Mouse (Mus musculus) midbrain, embryonic 16.5 days (tissue): Measurements from ENCODE around the gene Ubtf. TPM values are rescaled to one million over a fixed set of nuclear protein-coding genes. Genes with fewer than 3 reads are reported as not detected.

Experiments
- ATAC-seq: fragments of 200-750 bp; cut with Nextera tagmentation; 2 replicates; pipeline ENCODE4 v1.8.0; 2017; ENCODE audit warnings: moderate TSS enrichment
- H3K27ac ChIP-seq: fragments of 300-500 bp; sonication (generic); 2 replicates; pipeline ENCODE4 v1.5.1; 2014; ENCODE audit warnings: mild to moderate bottlenecking, low read length, mixed read lengths
- H3K27me3 ChIP-seq: fragments of 300-500 bp; sonication (generic); 2 replicates; pipeline ENCODE4 v1.6.1; 2014; ENCODE audit warnings: low read depth, low read length, mixed read lengths; ENCODE audit not compliant: control insufficient read depth, insufficient read depth
- H3K36me3 ChIP-seq: fragments of 300-500 bp; sonication (generic); 2 replicates; pipeline ENCODE4 v1.6.1; 2014; ENCODE audit warnings: mild to moderate bottlenecking, low read length, moderate library complexity, mixed read lengths; ENCODE audit not compliant: control insufficient read depth, insufficient read depth
- H3K4me1 ChIP-seq: fragments of 300-500 bp; sonication (generic); 2 replicates; pipeline ENCODE4 v1.6.1; 2014; ENCODE audit warnings: mild to moderate bottlenecking, low read length, mixed read lengths; ENCODE audit not compliant: control insufficient read depth, insufficient read depth
- H3K4me2 ChIP-seq: fragments of 300-500 bp; sonication (generic); 2 replicates; pipeline ENCODE4 v1.6.1; 2014; ENCODE audit warnings: mild to moderate bottlenecking, low read length, mixed read lengths
- H3K4me3 ChIP-seq: fragments of 300-500 bp; sonication (generic); 2 replicates; pipeline ENCODE4 v1.5.1; 2014; ENCODE audit warnings: low read depth, mild to moderate bottlenecking, low read length, moderate library complexity, mixed read lengths
- H3K9ac ChIP-seq: fragments of 300-500 bp; sonication (generic); 2 replicates; pipeline ENCODE4 v1.6.1; 2014; ENCODE audit warnings: low read depth, low read length, mixed read lengths
- H3K9me3 ChIP-seq: fragments of 300-500 bp; sonication (generic); replicated peaks from 2 replicates; pipeline ENCODE4 v1.6.1; 2014; ENCODE audit warnings: mild to moderate bottlenecking, low read length, mixed read lengths; ENCODE audit not compliant: control insufficient read depth, poor library complexity, severe bottlenecking
- WGBS: fragments of 180-500 bp; shearing (Covaris S2); extraction: QIAGEN DNeasy Blood & Tissue Kit; methylation state at CpG from one replicate; pipeline ENCODE4 v1.1.7; 2014; 5-methylcytosine and 5-hydroxymethylcytosine counted together
- polyA plus RNA-seq: library from polyadenylated mRNA; unstranded; fragments of >200 nt; fragmentation: Nextera tagmentation; extraction: Ambion mirVana; gene quantifications from 2 replicates; pipeline ENCODE4 v1.2.1, GENCODE M21; 2015

Gene Ubtf
- polyA plus RNA-seq, 1 experiment from 2014 or later: 70.1 TPM

DNA sequence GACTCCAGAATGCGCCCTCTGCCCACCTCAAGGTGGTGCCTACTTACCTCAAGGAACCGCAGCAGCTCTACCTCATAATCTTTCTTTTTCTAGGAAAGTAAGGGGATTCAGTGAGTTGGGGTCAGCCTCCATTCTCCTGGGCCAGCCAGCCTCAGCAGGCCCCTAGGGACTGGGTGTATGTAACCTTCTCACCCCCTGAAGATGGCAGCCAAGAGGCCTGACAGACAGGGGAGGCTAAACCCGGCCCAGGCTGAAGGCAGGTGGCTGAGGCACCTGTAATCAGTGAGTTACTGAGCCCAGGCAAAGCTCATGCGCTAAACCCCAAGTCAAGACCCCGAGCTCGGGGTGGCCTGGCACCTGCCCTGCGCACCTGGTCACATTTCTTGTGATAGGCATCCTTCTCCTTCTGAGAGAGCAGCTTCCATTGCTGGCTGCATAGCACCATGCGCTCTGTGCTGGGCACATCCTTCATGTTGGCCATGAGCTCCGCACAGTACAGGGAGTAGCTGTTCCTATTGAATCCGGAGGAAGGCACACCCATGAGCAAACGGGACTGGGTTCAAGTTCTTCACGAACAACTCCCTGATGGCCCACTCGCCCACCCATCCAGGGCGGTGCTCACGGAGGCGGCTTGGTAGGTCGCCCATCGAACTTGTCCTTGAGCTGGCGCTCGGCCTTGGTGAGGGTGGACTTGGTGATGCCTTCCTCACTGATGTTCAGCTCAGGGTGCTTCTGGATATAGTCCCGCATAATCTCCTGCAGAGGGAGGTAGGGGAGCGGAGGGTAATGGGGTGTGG lies 9.5 kb downstream of the Ubtf start:
- Histone ChIP-seq H3K27me3 (no peaks in the 10 kb centered on the region), H3K9ac (no peak overlapping the region; the same call in 1 of the 2 replicates), H3K4me3 (no peak overlapping the region), H3K9me3 (no peaks in the 10 kb centered on the region), H3K4me1 (peaks cover 11% of the 10 kb centered on the region), H3K36me3 (peaks cover 41% of the 10 kb centered on the region), H3K27ac (no peak overlapping the region; the same call in 1 of the 2 replicates), H3K4me2 (peak overlapping the region; percentile 50; the same call in 1 of the 2 replicates)
- WGBS: 88% methylated on average over 22 of the region's 22 CpGs
- ATAC-seq: no peak

GRCm38 (mm10) chr11:102308979-102309378 lies 10.6 kb downstream of the Ubtf start:
- Histone ChIP-seq H3K4me2 (peak overlapping the region; percentile 50), H3K4me3 (peak overlapping the region; percentile 18), H3K9me3 (no peaks in the 10 kb centered on the region), H3K36me3 (peaks cover 35% of the 10 kb centered on the region), H3K4me1 (peaks cover 11% of the 10 kb centered on the region), H3K27me3 (no peaks in the 10 kb centered on the region), H3K9ac (peak overlapping the region; percentile 38; the same call in 1 of the 2 replicates), H3K27ac (peak overlapping the region; percentile 62; the same call in 1 of the 2 replicates)
- peak; percentile 89 for ATAC-seq
- 0% methylated on average over 27 of the region's 27 CpGs for WGBS

DNA sequence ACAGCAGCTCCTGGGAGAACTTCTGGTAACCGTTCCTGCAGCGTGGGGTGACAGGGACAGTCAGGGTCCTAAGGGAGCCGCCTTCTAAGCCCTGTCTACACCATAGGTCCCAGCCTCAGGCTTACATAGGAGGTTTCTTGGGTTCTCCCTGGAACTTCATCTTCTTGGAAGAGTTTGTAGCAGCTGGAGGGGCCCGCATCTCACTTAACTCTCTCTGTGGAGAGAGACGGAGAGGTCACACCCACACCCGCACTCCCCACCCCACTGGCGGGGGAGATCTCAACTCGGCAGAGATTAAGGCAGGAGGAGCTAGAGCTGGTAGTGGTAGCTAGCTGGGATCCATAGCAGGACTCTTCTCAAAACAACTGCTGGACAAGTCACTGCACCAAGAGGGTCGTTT lies 11.4 kb downstream of the Ubtf start:
- no peak overlapping the region for H3K4me3 ChIP-seq
- no peak overlapping the region for H3K27ac ChIP-seq
- peaks cover 11% of the 10 kb centered on the region for H3K4me1 ChIP-seq
- WGBS: 84% methylated on average over 9 of the region's 9 CpGs
- no peak overlapping the region for H3K9ac ChIP-seq
- H3K36me3 ChIP-seq: peaks cover 28% of the 10 kb centered on the region
- H3K9me3 ChIP-seq: no peaks in the 10 kb centered on the region
- ATAC-seq: no peak
- H3K4me2 ChIP-seq: no peak overlapping the region
- no peaks in the 10 kb centered on the region for H3K27me3 ChIP-seq

DNA sequence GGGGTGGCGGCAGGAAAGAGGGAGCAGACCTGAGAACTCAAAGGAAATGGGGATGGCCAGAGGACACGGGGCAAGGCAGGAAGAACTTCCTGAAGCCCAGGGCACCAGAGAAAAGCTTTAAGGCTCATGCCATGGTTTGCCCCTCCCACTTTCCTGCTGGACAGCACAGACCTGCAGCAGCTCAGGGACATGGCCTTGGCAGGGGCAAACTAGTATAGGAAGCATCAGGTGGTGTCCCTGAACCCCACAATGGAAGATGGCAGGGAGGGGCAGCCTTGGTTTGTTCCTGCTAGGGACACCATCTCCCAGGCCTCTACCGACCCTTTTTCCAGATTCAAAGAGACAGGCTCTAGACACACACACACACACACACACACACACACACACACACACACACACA lies 14.2 kb downstream of the Ubtf start:
- Histone ChIP-seq H3K4me3 (no peak overlapping the region), H3K4me2 (no peak overlapping the region), H3K9ac (no peak overlapping the region), H3K27ac (no peak overlapping the region), H3K4me1 (peaks cover 11% of the 10 kb centered on the region), H3K9me3 (no peaks in the 10 kb centered on the region), H3K36me3 (peaks cover 20% of the 10 kb centered on the region), H3K27me3 (no peaks in the 10 kb centered on the region)
- 69% methylated on average over 3 of the region's 3 CpGs for WGBS
- ATAC-seq: no peak

DNA sequence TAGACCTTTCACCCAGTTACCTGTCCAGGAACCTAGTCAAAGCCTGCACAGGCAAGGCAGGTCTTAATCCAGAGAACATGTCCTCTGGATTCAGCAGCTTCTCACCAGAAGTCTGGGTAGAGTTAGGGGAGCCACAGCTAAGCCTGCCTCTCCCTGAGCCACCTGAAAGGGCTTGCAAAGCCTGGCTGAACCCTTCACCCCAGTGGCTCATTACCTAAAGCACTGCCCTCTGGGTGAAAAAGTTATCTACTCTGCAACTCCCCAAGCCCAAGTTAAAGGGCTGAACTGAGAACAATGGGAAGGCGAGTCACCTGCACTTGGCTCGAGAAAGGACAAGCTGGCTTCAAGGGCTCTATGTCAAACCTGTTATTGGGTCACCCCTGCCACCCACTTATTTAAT lies 15.4 kb downstream of the Ubtf start:
- H3K9ac ChIP-seq: no peak overlapping the region
- H3K9me3 ChIP-seq: no peaks in the 10 kb centered on the region
- H3K4me2 ChIP-seq: no peak overlapping the region
- no peak for ATAC-seq
- no peak overlapping the region for H3K27ac ChIP-seq
- H3K36me3 ChIP-seq: peaks cover 20% of the 10 kb centered on the region
- WGBS: 51% methylated on average over 2 of the region's 2 CpGs
- peaks cover 5% of the 10 kb centered on the region for H3K4me1 ChIP-seq
- H3K27me3 ChIP-seq: no peaks in the 10 kb centered on the region
- H3K4me3 ChIP-seq: no peak overlapping the region

DNA sequence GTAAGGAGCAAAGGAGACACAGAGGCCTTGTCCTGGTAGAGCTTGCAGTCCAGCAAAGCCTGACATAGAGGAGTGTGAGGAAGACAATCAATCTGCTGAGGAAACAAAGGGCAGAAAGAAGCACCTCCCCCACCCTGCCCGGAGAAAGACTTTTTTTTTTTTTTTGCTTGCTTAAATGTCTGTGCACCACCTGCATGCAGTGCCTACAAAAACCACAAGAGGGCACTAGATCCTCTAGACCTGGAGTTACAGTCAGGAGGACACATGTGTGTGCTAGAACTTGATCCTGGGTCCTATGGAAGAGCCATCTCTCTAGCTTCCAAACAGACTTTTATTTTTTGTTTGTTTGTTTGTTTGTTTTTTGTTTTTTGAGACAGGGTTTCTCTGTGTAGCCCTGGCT lies 19.7 kb downstream of the Ubtf start:
- no peaks in the 10 kb centered on the region for H3K9me3 ChIP-seq
- WGBS: 6% methylated on average over 1 of the region's 1 CpGs
- no peak overlapping the region for H3K27ac ChIP-seq
- no peak overlapping the region for H3K4me3 ChIP-seq
- H3K36me3 ChIP-seq: no peaks in the 10 kb centered on the region
- H3K27me3 ChIP-seq: no peaks in the 10 kb centered on the region
- peaks cover 6% of the 10 kb centered on the region for H3K4me1 ChIP-seq
- H3K4me2 ChIP-seq: no peak overlapping the region
- ATAC-seq: no peak
- no peak overlapping the region for H3K9ac ChIP-seq

- no peaks in the 10 kb centered on the region for H3K36me3 ChIP-seq
- H3K9me3 ChIP-seq: no peaks in the 10 kb centered on the region
- 25% methylated on average over 27 of the region's 27 CpGs for WGBS
- H3K9ac ChIP-seq: peak overlapping the region; percentile 94
- peak overlapping the region; percentile 83 for H3K4me3 ChIP-seq
- H3K4me2 ChIP-seq: peak overlapping the region; percentile 61
- H3K4me1 ChIP-seq: peaks cover 12% of the 10 kb centered on the region
- peak; percentile 49 for ATAC-seq
- no peaks in the 10 kb centered on the region for H3K27me3 ChIP-seq
- H3K27ac ChIP-seq: peak overlapping the region; percentile 97
These were observed 21.7 kb downstream of the Ubtf start for GRCm38 (mm10) chr11:102297577-102298556.

GRCm38 (mm10) chr11:102296491-102297472 lies 22.8 kb downstream of the Ubtf start, which contains the start of gene Atxn7l3:
TSS of gene Atxn7l3 (minus strand) at chr11:102296631.
- H3K4me3 ChIP-seq: peak within 1 kb of the TSS; percentile 83
- peak; percentile 95 for ATAC-seq
- no peaks in the 10 kb centered on the region for H3K27me3 ChIP-seq
- H3K36me3 ChIP-seq: peaks cover 3% of the 10 kb centered on the region
- peak within 1 kb of the TSS; percentile 97 for H3K27ac ChIP-seq
- under 1% methylated on average over 60 of the region's 125 CpGs for WGBS
- H3K4me2 ChIP-seq: peak within 1 kb of the TSS; percentile 61
- no peaks in the 10 kb centered on the region for H3K9me3 ChIP-seq
- H3K4me1 ChIP-seq: peaks cover 12% of the 10 kb centered on the region
- peak within 1 kb of the TSS; percentile 94 for H3K9ac ChIP-seq
